Mouse (Mus musculus): Measurements from ENCODE around the gene Ahcyl2.

DNA sequence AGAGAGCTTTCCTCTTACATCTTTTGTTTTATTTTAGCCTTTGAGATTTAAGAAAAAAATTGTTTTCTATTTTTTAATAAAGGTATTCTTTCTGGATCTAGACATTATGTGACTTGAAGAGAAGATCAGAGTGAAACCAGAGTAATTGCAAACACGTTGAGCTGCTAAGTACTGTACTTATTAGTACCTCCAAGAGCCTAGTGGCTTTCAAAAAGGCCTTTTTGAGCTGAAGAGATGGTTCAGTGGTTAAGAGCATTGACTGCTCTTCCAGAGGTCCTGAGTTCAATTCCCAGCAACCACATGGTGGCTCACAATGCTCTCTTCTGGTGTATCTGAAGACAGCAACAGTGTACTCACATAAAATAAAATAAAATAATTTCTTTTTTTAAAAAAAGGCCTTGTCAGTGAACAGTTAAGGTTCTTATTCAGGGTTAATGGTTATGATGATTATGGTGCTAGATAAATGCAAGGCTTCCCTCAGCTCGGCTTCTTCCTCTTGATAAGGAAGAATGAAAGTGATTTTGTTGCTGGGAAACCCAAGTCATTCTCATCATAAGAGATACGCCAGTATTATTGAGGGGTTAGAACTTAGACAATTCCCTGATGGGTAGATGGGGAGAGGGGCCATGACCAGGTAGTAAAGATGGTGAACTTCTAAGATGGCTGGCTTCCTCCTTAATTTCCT is 22.3 kb downstream of the Ahcyl2 start:
- no peak for TF ChIP-seq POLR2A (IDR thresholded peaks at IDR 0.05; ENCODE audit: low read depth, low read length)
- TF ChIP-seq CTCF (IDR thresholded peaks at IDR 0.05; ENCODE audit: borderline replicate concordance, insufficient read depth, low read length) = no peak
